33 mouse cellular contexts compared by ENCODE assay signal in genomic region chr17:81416361-81417114, GRCm38 (mm10). TPM values are rescaled to one million over a fixed set of nuclear protein-coding genes. Genes with fewer than 3 reads are reported as not detected.
DNase-seq lines count a peak whose midpoint lies in the region; ATAC-seq and TF ChIP-seq lines count a peak whose summit lies in the region.
"Had no signal": no experiment of that assay in that cellular context is flagged by ENCODE, and none has a peak within 500 bp of the region (broad histone marks: within the 10 kb centered on the region; RNA-seq: fewer than 3 reads in every experiment).

No protein-coding gene starts in this region.

- peaks cover 37% of the 10 kb centered on the region for H3K4me1 ChIP-seq in heart, embryonic 13.5 days
- H3K4me1 ChIP-seq in kidney, embryonic 16.5 days (ENCODE audit: insufficient read depth, low read length), result no peaks in the 10 kb centered on the region
- H3K4me1 ChIP-seq: embryonic facial prominence, embryonic 12.5 days; embryonic facial prominence, embryonic 15.5 days had no signal

- 0 out of 2 replicates have a peak overlapping the region, but pooled peaks have one; percentile 5 for H3K27ac ChIP-seq in heart, embryonic 13.5 days (replicated peaks)
- H3K27ac ChIP-seq in kidney, embryonic 16.5 days (ENCODE audit: low read length), result no peak overlapping the region
- H3K27ac ChIP-seq: embryonic facial prominence, embryonic 12.5 days; embryonic facial prominence, embryonic 15.5 days; heart, embryonic 10.5 days; heart, embryonic 15.5 days; hindbrain, embryonic 14.5 days; hindbrain, postnatal 0 days had no signal

- peak; percentile 44 to 57 for DNase-seq in cerebellum, postnatal 14 days
- no peak for DNase-seq in cerebellum, adult 9-11 months
- no peak for DNase-seq in heart, adult 8-10 months (ENCODE audit: low spot score)
- peak; percentile 36 to 54 for DNase-seq in kidney, postnatal 25 days
- DNase-seq: adrenal gland, postnatal 10 days; adrenal gland, postnatal 36 days; B cell, adult 2 months; forebrain, postnatal 0 days; gastrocnemius, postnatal 36 days; heart, postnatal 10 days; heart, postnatal 36 days had no signal

- no peaks in the 10 kb centered on the region for H3K79me2 ChIP-seq in myocyte (ENCODE audit: control insufficient read depth, insufficient read depth)

- H3K4me2 ChIP-seq in heart, embryonic 13.5 days, result no peak overlapping the region
- no peak overlapping the region for H3K4me2 ChIP-seq in kidney, embryonic 16.5 days (replicated peaks; ENCODE audit: low read depth, low read length)
- no peak overlapping the region for H3K4me2 ChIP-seq in myocyte (ENCODE audit: low read depth)
- H3K4me2 ChIP-seq: embryonic facial prominence, embryonic 12.5 days; embryonic facial prominence, embryonic 15.5 days; heart, embryonic 15.5 days; hindbrain, embryonic 14.5 days had no signal

- H3ac ChIP-seq in myocyte (ENCODE audit: control insufficient read depth, insufficient read length), result no peak overlapping the region

- peaks cover 74% of the 10 kb centered on the region for H3K36me3 ChIP-seq in heart, embryonic 13.5 days
- H3K36me3 ChIP-seq in kidney, embryonic 16.5 days (ENCODE audit: insufficient read depth, low read length), result no peaks in the 10 kb centered on the region
- no peaks in the 10 kb centered on the region for H3K36me3 ChIP-seq in myocyte (ENCODE audit: control insufficient read depth, insufficient read depth)
- H3K36me3 ChIP-seq: embryonic facial prominence, embryonic 12.5 days; embryonic facial prominence, embryonic 15.5 days; G1E had no signal

- no peak overlapping the region for H3K9ac ChIP-seq in heart, embryonic 13.5 days
- H3K9ac ChIP-seq in kidney, embryonic 16.5 days (replicated peaks; ENCODE audit: low read length), result no peak overlapping the region
- H3K9ac ChIP-seq: embryonic facial prominence, embryonic 12.5 days; embryonic facial prominence, embryonic 15.5 days; forebrain, postnatal 0 days; heart, embryonic 15.5 days; hindbrain, embryonic 14.5 days had no signal

- H3K4me3 ChIP-seq in heart, embryonic 13.5 days, result no peak overlapping the region
- no peak overlapping the region for H3K4me3 ChIP-seq in kidney, embryonic 16.5 days (ENCODE audit: low read length)
- no peak overlapping the region for H3K4me3 ChIP-seq in myocyte
- H3K4me3 ChIP-seq: embryonic facial prominence, embryonic 12.5 days; embryonic facial prominence, embryonic 15.5 days; heart, embryonic 10.5 days; heart, embryonic 15.5 days had no signal

- no peak for ATAC-seq in heart, embryonic 13.5 days (ENCODE audit: extremely low read depth, insufficient number of reproducible peaks, low FRiP score, low TSS enrichment)
- no peak for ATAC-seq in kidney, embryonic 16.5 days (ENCODE audit: low FRiP score, low TSS enrichment)
- ATAC-seq: forebrain, embryonic 14.5 days; hindbrain, postnatal 0 days; inflammation-experienced regulatory T-cells, adult 6 months; intestine, embryonic 16.5 days; Patski had no signal

- no peak for TF ChIP-seq POLR2A in myocyte (IDR thresholded peaks at IDR 0.05; ENCODE audit: insufficient read length, low read depth)

- WGBS in heart, embryonic 13.5 days, result 78% methylated on average over 6 of the region's 6 CpGs
- WGBS in kidney, embryonic 16.5 days, result 88% methylated on average over 6 of the region's 6 CpGs

- H3K27me3 ChIP-seq in heart, embryonic 13.5 days (replicated peaks), result no peaks in the 10 kb centered on the region
- H3K27me3 ChIP-seq in kidney, embryonic 16.5 days (ENCODE audit: insufficient read depth, low read length), result no peaks in the 10 kb centered on the region
- no peaks in the 10 kb centered on the region for H3K27me3 ChIP-seq in myocyte (ENCODE audit: control insufficient read depth, insufficient read depth, insufficient read length)
- H3K27me3 ChIP-seq: CH12.LX; embryonic facial prominence, embryonic 12.5 days; embryonic facial prominence, embryonic 15.5 days; heart, embryonic 15.5 days had no signal

- no peaks in the 10 kb centered on the region for H3K9me3 ChIP-seq in heart, embryonic 13.5 days
- no peaks in the 10 kb centered on the region for H3K9me3 ChIP-seq in kidney, embryonic 16.5 days (ENCODE audit: low read length)
- H3K9me3 ChIP-seq: embryonic facial prominence, embryonic 12.5 days; embryonic facial prominence, embryonic 15.5 days; heart, embryonic 10.5 days; heart, embryonic 15.5 days had no signal

TF ChIP-seq in myocyte, 11 proteins besides CTCF, POLR2A, EP300 and RAD21:
- TF ChIP-seq TCF12 (IDR thresholded peaks at IDR 0.05; ENCODE audit: insufficient read depth, poor library complexity, severe bottlenecking) (peak; percentile 57), MYOG (IDR thresholded peaks at IDR 0.05; ENCODE audit: control insufficient read depth in 1 of 3, insufficient read depth in 1 of 3, insufficient read length in 2 of 3, low read depth in 2 of 3) (peak in 1 of 3 experiments; percentile 84), MYOD1 (IDR thresholded peaks at IDR 0.05; ENCODE audit: control insufficient read depth in 1 of 3, insufficient read length in 2 of 3, low read depth in 2 of 3) (peak in 2 of 3 experiments; percentile 41 to 60), E2F4 (IDR thresholded peaks at IDR 0.05; ENCODE audit: insufficient read depth) (no peak), USF1 (IDR thresholded peaks at IDR 0.05; ENCODE audit: low read depth) (no peak)

RNA-seq across cellular contexts. Expression of gene Gm11096, which starts 25.0 kb away (rescaled TPM):
- not detected in 2 replicates for polyA plus RNA-seq in heart, embryonic 13.5 days (2015; fragmentation: Nextera tagmentation; extraction: Ambion mirVana)
- not detected for total RNA-seq in heart, adult 8-10 months (2022)
- not detected in 2 replicates for polyA plus RNA-seq in kidney, embryonic 16.5 days (2015; fragmentation: Nextera tagmentation; extraction: Ambion mirVana)
- polyA plus RNA-seq in myocyte (2012; fragmentation: generic; extraction: Trizol), result not detected
- total RNA-seq: adrenal gland, adult 18-20 months; adrenal gland, postnatal 10 days; adrenal gland, postnatal 36 days; CH12.LX; common myeloid progenitor, adult 5-6 weeks; forebrain, postnatal 0 days; G1E; gastrocnemius, adult 8-10 months; gastrocnemius, postnatal 36 days; granulocyte monocyte progenitor cell, adult 5-6 weeks; heart, postnatal 10 days; heart, postnatal 36 days; hindbrain, postnatal 0 days had no signal
- polyA plus RNA-seq: embryonic facial prominence, embryonic 12.5 days; embryonic facial prominence, embryonic 15.5 days; forebrain, embryonic 11.5 days; forebrain, embryonic 14.5 days; forebrain, postnatal 0 days; frontal cortex, adult 2 months; G1E; heart, embryonic 10.5 days; heart, embryonic 15.5 days; hindbrain, embryonic 11.5 days; hindbrain, embryonic 14.5 days; hindbrain, postnatal 0 days; inflammation-experienced regulatory T-cells, adult 6 months; intestine, embryonic 16.5 days; Patski had no signal

Comparison
In these comparisons a context has a peak if more than half of its experiments do, and no peak if none do; other contexts are left out.
1. DNase-seq: peak in cerebellum, postnatal 14 days (2 of 2) and kidney, postnatal 25 days (2 of 2); none in cerebellum, adult 9-11 months (single experiment) and heart, adult 8-10 months (single experiment).